In genomic region chr12:24650415-24651062, GRCm38 (mm10) we compare ENCODE assay signal across 8 mouse cellular contexts. TPM values are rescaled to one million over a fixed set of nuclear protein-coding genes. Genes with fewer than 3 reads are reported as not detected.
DNase-seq lines count a peak whose midpoint lies in the region; ATAC-seq and TF ChIP-seq lines count a peak whose summit lies in the region.

No protein-coding gene starts in this region.

- H3K36me3 ChIP-seq in embryonic facial prominence, embryonic 10.5 days (replicated peaks): peaks cover 23% of the 10 kb centered on the region
- peaks cover 6% of the 10 kb centered on the region; the same call in 1 of the 2 replicates for H3K36me3 ChIP-seq in hindbrain, embryonic 15.5 days
- H3K36me3 ChIP-seq in midbrain, postnatal 0 days (ENCODE audit: insufficient read depth, low read length): peaks cover 18% of the 10 kb centered on the region

- peak overlapping the region; percentile 91 for H3K9ac ChIP-seq in hindbrain, embryonic 15.5 days
- peak overlapping the region; percentile 62 for H3K9ac ChIP-seq in midbrain, postnatal 0 days (replicated peaks; ENCODE audit: low read length, poor library complexity, severe bottlenecking)

- H3K4me3 ChIP-seq in embryonic facial prominence, embryonic 10.5 days: peak overlapping the region; percentile 92
- H3K4me3 ChIP-seq in hindbrain, embryonic 15.5 days: peak overlapping the region; percentile 83
- H3K4me3 ChIP-seq in midbrain, postnatal 0 days (ENCODE audit: low read depth, low read length): peak overlapping the region; percentile 95

- H3K4me1 ChIP-seq in embryonic facial prominence, embryonic 10.5 days: peaks cover 24% of the 10 kb centered on the region
- H3K4me1 ChIP-seq in hindbrain, embryonic 15.5 days (replicated peaks): peaks cover 28% of the 10 kb centered on the region
- peaks cover 5% of the 10 kb centered on the region for H3K4me1 ChIP-seq in midbrain, postnatal 0 days (ENCODE audit: insufficient read depth, low read length)

- peak; percentile 24 for ATAC-seq in hindbrain, embryonic 15.5 days (ENCODE audit: low FRiP score, low read depth)
- ATAC-seq in midbrain, postnatal 0 days (ENCODE audit: low FRiP score): peak; percentile 14
- ATAC-seq in granulocyte monocyte progenitor cell, adult 5-6 weeks (replicated peaks; ENCODE audit: poor library complexity, severe bottlenecking): no peak

- no peak for TF ChIP-seq CTCF in midbrain, postnatal 0 days (IDR thresholded peaks at IDR 0.05)

- H3K27me3 ChIP-seq in embryonic facial prominence, embryonic 10.5 days (replicated peaks; ENCODE audit: low read depth, poor library complexity, severe bottlenecking): peaks cover 12% of the 10 kb centered on the region; the same call in 1 of the 2 replicates
- no peaks in the 10 kb centered on the region for H3K27me3 ChIP-seq in hindbrain, embryonic 15.5 days
- no peaks in the 10 kb centered on the region for H3K27me3 ChIP-seq in midbrain, postnatal 0 days (ENCODE audit: insufficient read depth, low read length)

- 4% methylated on average over 22 of the region's 22 CpGs for WGBS in embryonic facial prominence, embryonic 10.5 days
- 4% methylated on average over 22 of the region's 22 CpGs for WGBS in hindbrain, embryonic 15.5 days
- 2% methylated on average over 22 of the region's 22 CpGs for WGBS in midbrain, postnatal 0 days

- H3K4me2 ChIP-seq in hindbrain, embryonic 15.5 days: peak overlapping the region; percentile 72
- H3K4me2 ChIP-seq in midbrain, postnatal 0 days (ENCODE audit: low read depth, low read length, poor library complexity, severe bottlenecking): peak overlapping the region; percentile 75

- H3K27ac ChIP-seq in embryonic facial prominence, embryonic 10.5 days (replicated peaks): peak overlapping the region; percentile 99
- peak overlapping the region; percentile 94 for H3K27ac ChIP-seq in hindbrain, embryonic 15.5 days (replicated peaks)
- H3K27ac ChIP-seq in midbrain, postnatal 0 days (ENCODE audit: low read depth, low read length): peak overlapping the region; percentile 93

- H3K9me3 ChIP-seq in embryonic facial prominence, embryonic 10.5 days: no peaks in the 10 kb centered on the region
- no peaks in the 10 kb centered on the region for H3K9me3 ChIP-seq in hindbrain, embryonic 15.5 days
- H3K9me3 ChIP-seq in midbrain, postnatal 0 days (ENCODE audit: low read length): no peaks in the 10 kb centered on the region

- DNase-seq in layer of hippocampus, adult 9-11 months: peak; percentile 15
- DNase-seq in layer of hippocampus, postnatal 14 days (ENCODE audit: low spot score in 2 of 2): no peak
- DNase-seq in embryonic facial prominence, embryonic 10.5 days (ENCODE audit: low spot score): no peak
- DNase-seq in midbrain, postnatal 0 days (ENCODE audit: low spot score): no peak
- DNase-seq in natural killer cell, adult 2 months (ENCODE audit: low spot score in 2 of 2): no peak
- no peak for DNase-seq in embryo, embryonic 9.5 days (ENCODE audit: extremely low spot score)

RNA-seq across cellular contexts. Expression of gene Klf11, which starts 0.5 kb away (rescaled TPM):
- 1 to 10 TPM; 4.7 to 6.3 TPM for total RNA-seq in layer of hippocampus, postnatal 14 days (2021)
- polyA plus RNA-seq in embryonic facial prominence, embryonic 10.5 days (2016; fragmentation: Nextera tagmentation; extraction: Ambion mirVana): 10.3 and 10.5 TPM in 2 replicates
- 14.3 TPM in 2 replicates for polyA plus RNA-seq in hindbrain, embryonic 15.5 days (2015; fragmentation: Nextera tagmentation; extraction: Ambion mirVana)
- total RNA-seq in midbrain, postnatal 0 days (2014; rRNA removed): 27.1 and 33.6 TPM in 2 replicates
- 21.8 and 24.4 TPM in 2 replicates for polyA plus RNA-seq in midbrain, postnatal 0 days (2015; fragmentation: Nextera tagmentation; extraction: Ambion mirVana)
- total RNA-seq in granulocyte monocyte progenitor cell, adult 5-6 weeks (2014; fragmentation: Nextera tagmentation): 7.1 and 13.2 TPM in 2 replicates
- 10.0 and 12.7 TPM in 2 replicates for total RNA-seq in granulocyte monocyte progenitor cell, adult 5-6 weeks (2017)

RNA-seq across cellular contexts. Expression of gene Cys1, which starts 31.1 kb away (rescaled TPM):
- total RNA-seq in layer of hippocampus, postnatal 14 days (2021): 10 to 100 TPM; 13.4 to 14.2 TPM
- polyA plus RNA-seq in embryonic facial prominence, embryonic 10.5 days (2016; fragmentation: Nextera tagmentation; extraction: Ambion mirVana): 0.16 and 0.53 TPM in 2 replicates
- polyA plus RNA-seq in hindbrain, embryonic 15.5 days (2015; fragmentation: Nextera tagmentation; extraction: Ambion mirVana): 1.3 and 1.6 TPM in 2 replicates
- 3.7 and 4.8 TPM in 2 replicates for total RNA-seq in midbrain, postnatal 0 days (2014; rRNA removed)
- polyA plus RNA-seq in midbrain, postnatal 0 days (2015; fragmentation: Nextera tagmentation; extraction: Ambion mirVana): 1.9 and 2.1 TPM in 2 replicates
- not detected in 2 replicates for total RNA-seq in granulocyte monocyte progenitor cell, adult 5-6 weeks (2014; fragmentation: Nextera tagmentation)
- total RNA-seq in granulocyte monocyte progenitor cell, adult 5-6 weeks (2017): not detected in 2 replicates

RNA-seq across cellular contexts. Expression of gene Rrm2, which starts 57.5 kb away (rescaled TPM):
- 1 to 10 TPM; 6.3 to 7.6 TPM for total RNA-seq in layer of hippocampus, postnatal 14 days (2021)
- 640 and 704 TPM in 2 replicates for polyA plus RNA-seq in embryonic facial prominence, embryonic 10.5 days (2016; fragmentation: Nextera tagmentation; extraction: Ambion mirVana)
- 64.0 and 73.5 TPM in 2 replicates for polyA plus RNA-seq in hindbrain, embryonic 15.5 days (2015; fragmentation: Nextera tagmentation; extraction: Ambion mirVana)
- 9.7 and 15.1 TPM in 2 replicates for total RNA-seq in midbrain, postnatal 0 days (2014; rRNA removed)
- polyA plus RNA-seq in midbrain, postnatal 0 days (2015; fragmentation: Nextera tagmentation; extraction: Ambion mirVana): 23.1 and 23.4 TPM in 2 replicates
- total RNA-seq in granulocyte monocyte progenitor cell, adult 5-6 weeks (2014; fragmentation: Nextera tagmentation): 132 and 162 TPM in 2 replicates
- 130 and 144 TPM in 2 replicates for total RNA-seq in granulocyte monocyte progenitor cell, adult 5-6 weeks (2017)
